Mouse (Mus musculus) layer of hippocampus, postnatal 36 days (tissue): ENCODE data around the gene Fbxo24. TPM values are rescaled to one million over a fixed set of nuclear protein-coding genes. Genes with fewer than 3 reads are reported as not detected.

ENCODE experiments used
- DNase-seq, 2 experiments: peaks; one replicate each; pipeline ENCODE4 v3.0.0; 2022
- total RNA-seq, 2 experiments: library from RNA; stranded (reverse); gene quantifications; 2 replicates each; pipeline ENCODE4 v1.2.3; 2021

Gene Fbxo24
- total RNA-seq = under 1 TPM; 0.18 to 0.77 TPM

GRCm38 (mm10) chr5:137628498-137629305 lies at the start of gene Fbxo24, which contains the start of the genes Lrch4 and Gm20605:
Fbxo24 (minus strand) TSS chr5:137629002.
Lrch4 (plus strand) TSS chr5:137629121.
Gm20605 (plus strand) TSS chr5:137629175.
- DNase-seq = peak; percentile 98

DNA sequence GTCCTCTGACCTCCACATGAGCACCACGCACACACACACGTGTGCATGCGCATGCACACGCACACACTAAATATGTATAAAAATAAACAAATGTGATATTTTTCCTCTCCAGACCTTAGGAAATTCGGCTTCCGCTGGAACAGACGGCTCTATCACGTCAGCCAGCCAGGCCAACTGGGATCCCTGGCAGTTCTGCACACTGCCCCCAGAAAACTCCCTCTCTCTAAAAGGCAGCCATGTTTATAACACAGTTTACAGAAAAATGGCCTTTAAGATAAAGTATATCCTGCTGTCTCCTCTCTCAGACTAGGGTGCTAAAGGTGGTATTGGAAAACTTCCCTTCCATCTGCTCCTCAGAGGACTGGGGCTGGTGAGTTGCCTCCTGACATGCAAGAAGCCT lies 49.1 kb upstream of the Fbxo24 start:
- DNase-seq = peak; percentile 38 to 44

GRCm38 (mm10) chr5:137674786-137675185 lies 46.0 kb upstream of the Fbxo24 start:
- DNase-seq = no peak

DNA sequence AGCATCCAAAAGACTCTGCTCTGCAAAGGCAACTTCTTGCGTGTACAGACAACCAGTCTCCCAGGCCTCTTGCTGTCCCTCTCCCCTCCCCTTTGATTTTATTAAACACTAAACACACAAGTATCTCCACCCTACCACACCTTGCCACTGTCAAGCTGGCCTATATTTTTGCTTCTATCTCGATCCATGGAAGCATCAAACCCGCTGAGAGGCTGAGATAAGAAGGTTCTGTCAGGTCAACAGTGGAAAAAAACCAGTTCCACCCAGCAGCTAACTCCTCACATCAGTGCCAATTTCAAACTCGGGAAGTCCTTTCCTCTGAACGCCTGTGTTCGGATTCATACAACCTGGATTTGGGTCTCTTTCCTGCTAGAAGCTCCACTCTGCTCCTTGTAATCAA lies 44.2 kb upstream of the Fbxo24 start:
- no peak for DNase-seq

DNA sequence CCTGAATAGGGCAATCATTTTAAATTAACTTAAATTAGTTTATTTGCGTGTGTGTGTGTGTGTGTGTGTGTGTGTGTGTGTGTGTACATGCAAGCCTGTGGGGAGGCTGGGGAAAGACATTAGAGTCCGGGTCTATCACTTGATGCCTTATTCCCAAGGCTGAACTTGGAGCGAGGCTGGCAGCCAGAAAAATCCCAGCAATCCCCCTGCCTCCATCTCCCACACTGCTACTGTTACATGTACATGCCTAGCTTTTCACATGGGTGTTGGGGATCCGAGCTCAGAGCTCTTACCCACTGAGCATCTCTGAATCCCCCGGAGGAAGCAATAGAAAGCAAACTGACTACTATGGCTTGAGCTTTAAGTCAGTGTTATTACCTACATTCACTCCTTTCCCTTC lies 43.6 kb upstream of the Fbxo24 start:
- DNase-seq = no peak

- DNase-seq = no peak
These were observed 42.8 kb upstream of the Fbxo24 start for GRCm38 (mm10) chr5:137671443-137672240.

- DNase-seq = no peak
These were observed 41.4 kb upstream of the Fbxo24 start for GRCm38 (mm10) chr5:137670240-137670639.

GRCm38 (mm10) chr5:137668971-137669370 lies 40.2 kb upstream of the Fbxo24 start:
- DNase-seq = no peak

GRCm38 (mm10) chr5:137663057-137663456 lies 34.3 kb upstream of the Fbxo24 start:
- no peak for DNase-seq

- no peak for DNase-seq
These were observed 31.4 kb upstream of the Fbxo24 start for GRCm38 (mm10) chr5:137660064-137660688.

DNA sequence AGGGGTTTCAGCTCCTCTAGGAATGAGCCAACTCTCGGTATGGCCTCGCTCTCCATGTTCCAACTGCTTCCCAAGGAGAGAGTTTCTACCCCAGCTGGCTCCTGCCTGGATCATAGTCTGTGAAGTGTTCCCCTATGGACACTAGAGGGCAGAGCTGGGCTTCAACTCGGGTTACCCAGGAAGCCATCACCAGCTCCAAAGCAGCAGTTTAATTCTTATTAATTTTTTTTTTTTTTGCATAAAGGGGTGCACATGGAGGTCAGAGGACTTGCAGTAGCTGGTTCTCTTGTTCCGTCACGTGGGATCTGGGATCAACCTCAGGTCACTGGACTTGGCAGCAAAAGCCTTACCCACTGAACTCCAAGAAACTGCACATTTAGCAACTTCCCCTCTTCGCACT lies 28.2 kb upstream of the Fbxo24 start:
- DNase-seq = peak; percentile 72 to 74

- no peak for DNase-seq
These were observed 25.9 kb upstream of the Fbxo24 start for GRCm38 (mm10) chr5:137654746-137655145.

DNA sequence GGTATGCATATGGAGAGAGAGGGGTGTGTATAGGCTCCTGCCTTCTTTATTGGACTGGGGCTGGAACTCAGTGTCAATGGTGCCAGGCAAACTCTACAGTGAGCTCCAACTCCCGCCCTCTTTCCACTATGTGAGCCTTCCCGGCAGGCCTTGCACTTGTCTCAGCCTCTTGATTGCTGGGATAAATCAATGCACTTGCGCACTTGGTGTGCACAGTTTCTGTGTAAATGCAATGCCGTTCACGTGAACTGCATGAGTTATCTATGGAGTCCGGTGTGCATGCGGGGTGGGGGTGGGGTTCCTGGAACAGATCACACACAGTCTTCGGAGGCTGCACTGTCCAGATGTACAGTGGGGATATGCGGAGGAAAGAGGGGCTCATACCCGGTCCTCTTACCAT lies 24.6 kb upstream of the Fbxo24 start:
- DNase-seq = no peak

GRCm38 (mm10) chr5:137652474-137652873 lies 23.7 kb upstream of the Fbxo24 start:
- peak in 1 of 2 experiments; percentile 44 for DNase-seq

- no peak for DNase-seq
These were observed 21.1 kb upstream of the Fbxo24 start for GRCm38 (mm10) chr5:137649669-137650571.

GRCm38 (mm10) chr5:137649251-137649650 lies 20.4 kb upstream of the Fbxo24 start:
- no peak for DNase-seq

- DNase-seq = no peak
These were observed 19.2 kb upstream of the Fbxo24 start for GRCm38 (mm10) chr5:137647827-137648601.

DNA sequence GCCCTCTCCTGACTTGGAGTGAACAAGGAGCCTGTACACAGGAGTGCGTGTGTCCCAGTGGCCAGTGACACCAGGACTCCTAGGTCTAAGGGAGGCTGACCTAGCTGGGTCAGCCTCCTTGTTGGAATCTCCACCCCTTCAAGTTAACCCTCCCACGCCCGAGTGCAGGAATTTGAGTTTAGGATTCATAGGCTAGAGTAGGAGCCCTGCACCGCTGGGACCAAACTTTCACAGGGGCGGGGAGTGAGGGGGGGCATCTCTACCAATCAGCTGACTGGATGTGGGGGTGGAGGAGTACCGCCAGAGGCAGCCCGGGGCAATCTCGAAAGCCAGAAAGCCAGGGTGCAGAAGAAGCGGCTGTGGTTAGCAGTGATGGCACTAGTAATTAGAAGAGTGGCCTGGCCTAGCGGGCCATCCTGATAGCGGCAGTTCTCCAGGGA lies 16.9 kb upstream of the Fbxo24 start, which contains the start of gene Irs3:
Irs3 (minus strand) TSS at position 63 of the 440 bp plus-strand sequence.
- no peak for DNase-seq

- DNase-seq = no peak
These were observed 16.4 kb upstream of the Fbxo24 start for GRCm38 (mm10) chr5:137645091-137645651.

DNA sequence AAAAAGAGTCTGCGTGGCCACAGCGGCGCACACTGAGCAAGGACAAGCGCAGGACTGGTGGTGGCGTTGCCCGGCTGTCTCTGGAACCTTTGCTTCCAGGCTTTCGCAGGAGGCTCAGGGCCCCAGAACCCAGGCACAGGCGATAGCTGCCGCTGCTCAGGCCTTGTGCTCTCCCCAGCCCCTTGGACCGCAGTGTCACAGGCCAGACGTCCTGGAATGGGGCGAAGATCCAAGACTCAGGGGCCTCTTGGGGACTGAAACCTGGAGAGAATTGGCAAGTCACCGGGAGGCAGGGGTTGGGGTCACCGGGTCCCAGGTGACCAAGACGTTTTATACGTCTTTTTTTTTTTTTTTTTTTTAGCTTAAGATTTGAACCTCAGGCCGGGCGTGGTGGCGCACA lies 15.7 kb upstream of the Fbxo24 start:
- DNase-seq = no peak

DNA sequence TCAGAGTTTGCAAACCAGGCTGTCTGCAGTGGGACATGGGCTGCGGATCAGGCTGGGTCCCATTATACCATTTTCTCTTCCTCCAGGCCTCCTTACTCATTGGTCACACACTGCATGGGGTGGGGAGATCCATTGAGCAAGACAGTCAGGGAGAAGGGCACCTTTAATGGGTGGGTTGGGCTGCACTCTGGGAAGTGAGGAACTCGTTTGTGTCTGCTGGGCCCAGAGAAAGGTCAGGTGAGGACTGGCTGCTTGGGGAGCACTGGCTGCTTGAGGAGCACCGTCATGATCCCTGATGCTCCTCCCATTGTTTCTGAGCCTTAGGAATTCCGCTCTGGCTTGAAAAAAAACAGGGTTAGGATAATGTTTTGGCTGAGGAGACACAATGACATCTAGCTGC lies 14.1 kb upstream of the Fbxo24 start:
- no peak for DNase-seq
